Mouse (Mus musculus) cerebellum, postnatal 36 days (tissue): ENCODE measurements around the gene Kif3c.
A peak's percentile ranks its signal among the peaks of the same experiment; 100 is the strongest.
"Not testable (repeated sequence)": the region's sequence is repeated elsewhere in the genome, so short reads cannot be mapped to it uniquely, and the experiment has no call there.

Source experiments
- DNase-seq, 2 experiments: peaks; one replicate each; pipeline ENCODE4 v3.0.0; 2021 to 2022; ENCODE audit warnings: mixed read lengths in 2 of 2

The Kif3c gene

GRCm38 (mm10) chr12:3370979-3371925 is 6.3 kb downstream of the Kif3c start:
- DNase-seq: no peak

- DNase-seq: no peak
Observed at GRCm38 (mm10) chr12:3371991-3372390, 7.1 kb downstream of the Kif3c start.

- DNase-seq: no peak
Observed at GRCm38 (mm10) chr12:3373566-3373965, 8.6 kb downstream of the Kif3c start.

GRCm38 (mm10) chr12:3374552-3374951 is 9.6 kb downstream of the Kif3c start:
- no peak for DNase-seq

GRCm38 (mm10) chr12:3377190-3377589 is 12.3 kb downstream of the Kif3c start:
- DNase-seq: no peak

- DNase-seq: no peak
Observed at GRCm38 (mm10) chr12:3377755-3378154, 12.8 kb downstream of the Kif3c start.

- DNase-seq: no peak
Observed at GRCm38 (mm10) chr12:3384860-3385259, 19.9 kb downstream of the Kif3c start.

- DNase-seq: no peak
Observed at GRCm38 (mm10) chr12:3385271-3385670, 20.3 kb downstream of the Kif3c start.

- peak; percentile 31 to 36 for DNase-seq
Observed at GRCm38 (mm10) chr12:3385940-3386339, 21.0 kb downstream of the Kif3c start.

GRCm38 (mm10) chr12:3387891-3388290 is 23.0 kb downstream of the Kif3c start:
- no peak for DNase-seq

- no peak for DNase-seq
Observed at GRCm38 (mm10) chr12:3389394-3389793, 24.5 kb downstream of the Kif3c start.

GRCm38 (mm10) chr12:3390071-3390470 is 25.1 kb downstream of the Kif3c start:
- no peak for DNase-seq

- DNase-seq: peak; percentile 72 to 78
Observed at GRCm38 (mm10) chr12:3390577-3391262, 25.8 kb downstream of the Kif3c start.

- no peak for DNase-seq
Observed at GRCm38 (mm10) chr12:3391276-3391675, 26.3 kb downstream of the Kif3c start.

GRCm38 (mm10) chr12:3393140-3393539 is 28.2 kb downstream of the Kif3c start:
- DNase-seq: no peak

GRCm38 (mm10) chr12:3396931-3397330 is 32.0 kb downstream of the Kif3c start:
- DNase-seq: no peak

GRCm38 (mm10) chr12:3405662-3406061 is 40.7 kb downstream of the Kif3c start:
- not testable (repeated sequence) for DNase-seq

GRCm38 (mm10) chr12:3406585-3406984 is 41.7 kb downstream of the Kif3c start:
- no peak for DNase-seq

- DNase-seq: no peak
Observed at GRCm38 (mm10) chr12:3414956-3415355, 50.0 kb downstream of the Kif3c start.

GRCm38 (mm10) chr12:3418761-3419160 is 53.8 kb downstream of the Kif3c start:
- no peak for DNase-seq

GRCm38 (mm10) chr12:3420519-3420918 is 55.6 kb downstream of the Kif3c start:
- DNase-seq: no peak

- DNase-seq: no peak
Observed at GRCm38 (mm10) chr12:3422786-3423185, 57.9 kb downstream of the Kif3c start.

GRCm38 (mm10) chr12:3424179-3424578 is 59.2 kb downstream of the Kif3c start:
- DNase-seq: no peak
